Mouse (Mus musculus) embryo, embryonic 11.5 days (tissue): ENCODE results near the gene Uba52.

Experiments used
- DNase-seq: peaks from one replicate; pipeline ENCODE4 v3.0.0-alpha.2; 2012; ENCODE audit warnings: low read depth, low spot score

Gene Uba52

GRCm38 (mm10) chr8:70486191-70486681 is 24.4 kb downstream of the Uba52 start:
- no peak for DNase-seq

GRCm38 (mm10) chr8:70482943-70483342 is 27.7 kb downstream of the Uba52 start:
- no peak for DNase-seq

DNA sequence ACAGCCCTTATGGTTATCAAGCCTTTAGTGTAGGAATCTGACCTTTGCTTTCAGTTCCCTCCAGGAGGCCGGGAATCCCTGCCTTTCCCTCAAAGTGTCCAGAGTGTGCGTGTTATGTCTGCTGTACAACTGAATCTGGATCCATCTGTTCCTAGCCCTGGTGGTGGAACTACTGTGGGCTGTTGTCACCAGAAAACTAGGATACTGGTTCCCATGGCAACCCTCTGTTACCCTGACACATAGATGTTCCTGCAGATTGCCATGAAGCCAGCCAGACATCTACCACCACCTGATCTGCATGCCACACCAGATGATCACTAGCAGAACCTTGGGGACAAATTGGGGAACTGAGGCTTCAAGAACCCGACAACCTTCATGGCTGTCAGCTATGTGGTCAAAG is 28.7 kb downstream of the Uba52 start:
- no peak for DNase-seq

DNA sequence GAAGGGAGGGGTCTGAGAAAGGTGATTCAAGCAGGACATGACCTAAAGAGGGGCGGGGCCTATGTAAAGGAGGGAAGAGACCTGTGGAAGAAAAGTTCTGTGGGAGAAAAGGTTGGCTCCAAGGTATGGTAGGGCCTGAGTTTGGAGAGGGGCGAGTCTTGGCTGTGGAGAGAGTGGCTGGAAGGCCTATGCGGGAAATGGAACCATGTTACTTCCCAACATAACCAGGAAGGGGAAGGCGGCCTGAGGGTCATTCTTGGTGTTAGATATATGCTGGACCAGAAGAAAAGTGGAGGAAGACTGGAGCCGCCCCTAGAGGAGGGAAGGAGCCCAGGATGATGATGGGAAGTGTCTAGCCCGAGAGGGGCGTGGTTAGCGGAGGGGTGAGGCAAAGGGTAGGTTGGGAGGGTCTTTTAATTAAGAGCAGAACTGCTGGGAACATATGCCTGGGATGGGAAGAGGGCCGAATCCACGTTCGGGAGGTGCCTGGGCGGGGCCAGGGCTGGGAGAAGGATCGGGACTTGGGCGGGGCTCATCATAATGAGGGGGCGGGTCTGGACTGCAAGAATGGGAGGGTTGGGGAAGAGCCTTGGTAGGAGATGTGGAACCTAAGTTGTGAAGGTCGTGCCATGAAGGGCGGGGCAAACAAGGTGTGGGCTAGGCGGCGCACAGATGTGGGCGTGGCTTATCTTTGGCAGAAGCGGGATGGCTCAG is 33.2 kb downstream of the Uba52 start:
- DNase-seq: no peak

GRCm38 (mm10) chr8:70476333-70477268 is 34.0 kb downstream of the Uba52 start, which contains the start of gene Klhl26:
Klhl26 (minus strand) TSS chr8:70476968.
- DNase-seq: peak; percentile 89

GRCm38 (mm10) chr8:70471856-70472255 is 38.7 kb downstream of the Uba52 start:
- no peak for DNase-seq

DNA sequence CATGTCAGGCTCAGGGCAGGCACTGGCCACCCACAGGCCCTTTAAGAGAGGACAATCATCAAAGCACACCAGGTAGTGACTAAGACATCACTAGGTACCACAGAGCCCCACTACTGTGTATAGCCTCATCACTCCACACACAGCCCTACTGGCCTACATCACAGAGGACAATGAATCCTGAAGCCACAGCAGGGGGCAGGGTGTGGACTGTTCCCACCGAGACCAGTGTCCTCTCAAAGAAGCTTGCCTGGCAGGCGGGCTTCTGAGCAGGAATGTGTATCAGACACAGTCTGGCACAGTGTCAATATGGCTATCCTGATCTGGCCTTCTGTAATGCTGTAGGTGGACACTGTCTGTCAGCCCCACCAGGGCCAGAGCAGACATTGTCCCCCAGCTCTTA is 40.7 kb downstream of the Uba52 start:
- no peak for DNase-seq

DNA sequence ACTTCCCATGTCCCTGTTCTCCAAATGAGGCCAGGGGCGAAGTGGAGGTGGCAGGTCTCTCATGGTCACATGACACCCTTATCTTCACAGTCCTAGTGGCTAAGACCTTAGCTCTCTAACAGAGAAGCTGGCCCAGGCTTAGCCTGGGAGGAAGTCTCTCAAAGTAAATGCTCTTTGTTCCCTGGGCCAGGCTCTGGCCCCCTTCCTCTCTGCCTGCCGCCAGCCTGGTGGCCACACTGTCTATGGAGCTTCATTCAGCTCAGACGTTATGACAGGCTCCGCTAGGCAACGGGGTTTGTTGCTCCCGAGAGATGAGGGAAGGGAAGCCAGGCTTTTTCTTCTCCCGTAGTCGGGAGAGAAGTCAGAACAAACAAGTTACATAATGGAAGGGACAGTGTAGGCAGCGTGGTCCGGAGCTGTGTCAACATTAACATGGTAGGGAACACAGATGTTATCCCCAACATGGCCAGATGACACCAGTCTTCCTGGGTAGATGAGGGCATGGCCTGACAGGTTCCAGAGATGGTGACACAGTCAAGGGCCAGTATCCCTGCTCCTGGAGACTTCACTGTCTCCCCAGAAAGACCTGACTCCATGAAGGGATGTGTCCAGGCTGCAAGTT is 41.2 kb downstream of the Uba52 start:
- no peak for DNase-seq

DNA sequence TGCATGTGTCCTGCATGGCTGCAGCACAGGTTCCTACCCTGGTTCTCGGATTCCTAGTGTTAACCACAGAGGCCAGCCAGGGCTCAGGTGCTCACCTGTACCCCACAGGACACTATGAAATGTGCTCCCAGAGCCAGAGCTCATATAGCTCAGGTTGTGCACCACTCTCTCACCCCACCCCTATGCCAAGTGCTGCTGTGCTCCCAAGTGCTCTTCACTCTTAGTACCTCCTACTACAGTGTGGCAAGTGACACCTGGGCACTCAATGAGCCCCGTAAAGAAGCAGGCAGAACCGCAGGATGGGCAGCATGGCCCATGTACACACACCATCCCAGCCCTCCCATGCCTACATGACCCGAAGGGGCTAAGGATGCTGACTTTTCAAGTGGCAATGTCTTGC is 41.9 kb downstream of the Uba52 start:
- no peak for DNase-seq

- no peak for DNase-seq
Observed at GRCm38 (mm10) chr8:70467907-70468306, 42.7 kb downstream of the Uba52 start.

GRCm38 (mm10) chr8:70467229-70467725 is 43.3 kb downstream of the Uba52 start:
- DNase-seq: no peak

DNA sequence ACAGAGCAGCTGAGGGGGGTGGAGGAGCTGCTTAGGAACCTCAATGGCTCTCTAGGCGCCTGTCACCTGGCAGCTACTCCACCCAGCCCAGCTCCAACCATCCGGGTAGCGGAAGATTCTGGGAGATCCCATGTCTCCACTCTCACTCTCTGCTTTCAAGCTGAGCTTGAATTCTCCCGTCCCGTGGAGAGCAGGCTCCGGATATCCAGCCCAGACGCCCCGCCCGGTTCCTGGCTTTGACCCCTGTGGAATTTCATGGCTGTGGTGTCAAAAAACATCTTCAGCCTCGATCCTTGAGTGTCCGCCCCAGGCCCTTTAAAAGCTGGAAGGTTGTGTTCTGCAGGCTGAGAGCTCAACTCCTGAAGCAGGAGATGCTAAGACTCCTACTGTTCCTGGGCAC is 43.8 kb downstream of the Uba52 start:
- no peak for DNase-seq

GRCm38 (mm10) chr8:70466305-70466704 is 44.3 kb downstream of the Uba52 start:
- DNase-seq: no peak

DNA sequence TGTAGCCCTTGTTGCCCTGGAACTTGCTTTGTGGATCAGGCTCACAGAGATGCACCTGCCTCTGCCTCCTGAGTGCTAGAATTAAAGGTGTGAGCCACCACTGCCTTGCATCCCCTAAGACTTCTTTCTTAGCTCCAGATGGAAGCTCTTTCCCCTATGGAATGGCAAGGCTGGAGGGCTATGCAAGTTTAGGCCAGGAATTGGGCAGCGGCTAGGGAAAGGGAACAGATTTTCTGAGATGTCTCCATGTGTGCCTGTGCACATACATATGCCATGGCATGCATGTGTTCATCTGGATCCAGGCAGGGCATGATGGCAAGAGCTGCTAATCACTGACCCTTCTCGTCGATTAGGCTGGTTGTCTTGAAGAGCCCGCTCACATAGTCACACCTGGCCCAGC is 44.9 kb downstream of the Uba52 start:
- DNase-seq: no peak

DNA sequence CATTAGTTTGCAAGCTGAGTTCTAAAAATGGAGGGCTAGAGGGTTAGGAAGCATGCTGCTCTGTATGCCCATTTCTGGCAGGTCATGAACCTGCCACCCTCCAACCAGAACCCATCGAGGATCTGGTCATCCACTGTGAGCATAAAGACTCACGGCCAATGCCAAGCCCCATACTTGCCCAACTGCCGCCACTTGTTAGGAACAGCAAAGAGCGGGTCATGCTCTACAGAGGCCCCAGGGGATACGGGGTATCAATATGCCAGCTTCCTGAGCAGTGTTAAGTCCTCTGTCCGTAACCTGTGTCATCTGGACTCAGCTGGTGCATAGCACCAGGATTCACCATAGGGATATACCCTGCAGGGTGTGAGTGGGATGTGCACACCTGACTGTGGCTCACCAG is 46.4 kb downstream of the Uba52 start:
- no peak for DNase-seq

DNA sequence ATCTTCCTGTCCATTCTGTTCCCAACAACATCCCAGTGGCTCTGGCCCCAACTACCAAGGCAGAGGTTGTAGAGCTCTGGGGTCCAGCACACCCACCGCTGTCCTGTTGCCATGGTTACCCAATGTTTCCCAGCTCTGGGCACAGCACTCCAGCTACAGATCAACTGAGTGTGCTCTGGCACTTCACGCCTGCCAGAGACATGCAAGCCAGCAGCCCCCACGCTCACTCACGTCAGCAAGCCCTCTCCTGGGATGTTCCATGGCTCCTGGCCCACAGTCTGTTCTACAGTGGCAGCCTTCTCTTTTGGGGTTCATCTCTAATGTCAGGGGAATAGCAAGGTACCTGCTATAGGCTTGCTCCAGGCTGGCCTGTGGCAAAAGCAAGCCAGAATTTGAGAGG is 47.3 kb downstream of the Uba52 start:
- DNase-seq: no peak

GRCm38 (mm10) chr8:70462516-70462813 is 48.1 kb downstream of the Uba52 start:
- no peak for DNase-seq

DNA sequence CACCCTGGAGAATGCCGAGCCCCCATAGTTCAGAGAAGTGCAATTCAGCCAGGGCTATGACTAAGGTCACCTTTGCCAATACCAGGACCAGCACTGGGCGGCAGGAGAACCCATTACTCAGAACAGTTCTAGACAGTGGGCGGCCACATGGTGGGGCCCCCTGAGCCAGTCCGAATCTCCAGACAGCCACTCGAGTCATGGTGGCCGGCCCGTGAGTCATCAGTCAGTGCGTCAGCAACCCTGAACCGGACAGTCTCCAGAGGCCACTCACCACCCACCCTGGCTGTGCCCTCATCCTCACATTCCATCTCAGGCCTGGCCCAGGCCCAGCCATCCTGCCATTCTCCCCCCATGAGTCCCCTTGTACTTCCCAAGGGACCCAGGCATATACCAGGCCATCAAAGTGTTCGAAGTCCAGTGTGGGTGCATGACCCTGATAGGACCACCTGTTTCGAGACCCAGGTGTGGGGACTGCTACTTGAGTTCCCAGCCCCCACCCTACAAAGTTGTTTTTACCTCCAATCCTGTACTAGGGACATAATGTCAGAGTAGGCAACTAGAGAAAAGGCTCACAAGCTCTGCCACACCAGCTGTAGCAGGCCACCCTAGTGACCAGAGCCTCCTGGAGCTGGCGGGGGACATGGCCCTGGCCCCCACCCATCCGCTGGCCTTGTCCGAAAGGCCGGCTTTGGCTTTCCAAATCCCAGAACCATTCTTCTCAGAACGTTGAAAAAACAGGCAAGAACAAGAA is 48.7 kb downstream of the Uba52 start:
- no peak for DNase-seq

DNA sequence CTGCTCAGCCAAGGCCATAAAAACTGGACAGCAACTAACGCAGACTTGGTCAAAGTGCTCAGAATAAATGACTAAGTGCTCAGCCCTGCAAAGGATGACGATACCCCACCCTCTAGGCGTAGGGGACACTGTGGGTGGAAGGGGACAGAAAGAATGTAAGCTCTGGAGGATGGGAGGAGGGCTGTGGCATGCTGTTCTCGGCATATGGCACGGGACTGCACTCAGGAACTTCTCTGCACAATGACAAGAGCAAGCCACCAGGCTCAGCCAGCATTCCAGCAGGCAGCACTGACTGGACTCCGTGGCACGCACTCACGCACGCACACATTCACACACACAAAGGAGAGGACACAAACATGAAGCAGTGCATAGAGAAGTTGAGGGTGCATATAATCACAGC is 50.0 kb downstream of the Uba52 start:
- DNase-seq: no peak

DNA sequence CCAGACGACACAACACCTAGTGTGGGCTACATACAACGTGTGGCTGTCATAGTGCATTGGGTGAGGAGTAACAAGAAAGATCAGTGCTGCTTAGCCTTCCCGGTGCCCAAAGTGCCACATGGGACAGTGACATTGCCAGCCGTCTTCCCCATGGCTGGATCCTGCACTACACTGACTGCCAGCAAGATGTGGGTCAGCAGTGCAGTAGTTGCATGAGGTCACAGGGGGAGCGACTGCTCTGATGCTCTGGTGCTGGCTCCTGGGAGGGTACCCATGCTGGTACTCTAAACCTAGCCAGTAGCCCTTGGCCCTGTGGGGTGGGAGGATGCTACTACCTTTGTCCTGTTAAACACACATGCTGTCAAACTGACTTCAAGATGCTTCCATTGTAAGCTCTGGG is 50.4 kb downstream of the Uba52 start:
- no peak for DNase-seq

GRCm38 (mm10) chr8:70459636-70460035 is 51.0 kb downstream of the Uba52 start:
- DNase-seq: no peak

DNA sequence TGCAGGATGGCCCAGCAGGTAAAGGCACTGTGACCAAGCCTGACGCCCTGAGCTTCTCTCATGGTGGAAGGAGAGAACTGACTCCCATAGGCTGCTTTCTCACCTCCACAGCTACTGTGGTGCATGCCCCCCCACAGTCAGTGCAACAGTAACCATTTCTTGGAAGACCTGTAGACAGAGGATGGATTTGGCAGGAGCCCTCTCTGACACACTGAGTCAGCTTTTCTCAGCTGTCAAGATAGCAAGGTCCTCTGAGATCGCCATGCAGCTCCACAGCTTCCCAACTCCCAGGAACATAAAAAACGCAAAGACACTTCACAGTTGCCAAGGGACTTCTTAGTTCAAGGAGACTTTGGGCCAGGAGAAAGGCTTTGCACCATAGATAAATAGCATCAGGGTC is 52.1 kb downstream of the Uba52 start:
- DNase-seq: no peak
